Mouse (Mus musculus) neural tube, embryonic 12.5 days (tissue): ENCODE measurements around the gene Cdc42. TPM values are rescaled to one million over a fixed set of nuclear protein-coding genes. Genes with fewer than 3 reads are reported as not detected.

Source experiments
- ATAC-seq: fragments of 200-750 bp; cut with Nextera tagmentation; 2 replicates; pipeline ENCODE4 v1.8.0; 2017; ENCODE audit warnings: low read depth, mild to moderate bottlenecking, moderate TSS enrichment, moderate library complexity; ENCODE audit not compliant: low FRiP score
- H3K27ac ChIP-seq: fragments of 300-500 bp; sonication (generic); 2 replicates; pipeline ENCODE4 v1.5.1; 2016
- H3K27me3 ChIP-seq: fragments of 300-500 bp; sonication (generic); replicated peaks from 2 replicates; pipeline ENCODE4 v1.6.1; 2016; ENCODE audit warnings: mild to moderate bottlenecking
- H3K36me3 ChIP-seq: fragments of 300-500 bp; sonication (generic); 2 replicates; pipeline ENCODE4 v1.6.1; 2016; ENCODE audit warnings: mild to moderate bottlenecking
- H3K4me1 ChIP-seq: fragments of 300-500 bp; sonication (generic); 2 replicates; pipeline ENCODE4 v1.6.1; 2016
- H3K4me2 ChIP-seq: fragments of 300-500 bp; sonication (generic); replicated peaks from 2 replicates; pipeline ENCODE4 v1.6.1; 2016; ENCODE audit warnings: mild to moderate bottlenecking
- H3K4me3 ChIP-seq: fragments of 300-500 bp; sonication (generic); 2 replicates; pipeline ENCODE4 v1.5.1; 2016
- H3K9ac ChIP-seq: fragments of 300-500 bp; sonication (generic); 2 replicates; pipeline ENCODE4 v1.6.1; 2016; ENCODE audit warnings: mild to moderate bottlenecking
- H3K9me3 ChIP-seq: fragments of 300-500 bp; sonication (generic); 2 replicates; pipeline ENCODE4 v1.6.1; 2016; ENCODE audit warnings: mild to moderate bottlenecking
- WGBS: fragments of 180-500 bp; shearing (Covaris S2); methylation state at CpG from one replicate; pipeline ENCODE4 v1.1.7; 2016; 5-methylcytosine and 5-hydroxymethylcytosine counted together
- polyA plus RNA-seq: library from polyadenylated mRNA; unstranded; fragments of >200 nt; fragmentation: Nextera tagmentation; extraction: Ambion mirVana; gene quantifications from 2 replicates; pipeline ENCODE4 v1.2.1, GENCODE M21; 2016

The Cdc42 gene
- polyA plus RNA-seq, 1 experiment from 2014 or later: 674 TPM

GRCm38 (mm10) chr4:137305831-137306576 lies 51.5 kb downstream of the Cdc42 start:
- no peaks in the 10 kb centered on the region for H3K9me3 ChIP-seq
- no peak overlapping the region; the same call in 1 of the 2 replicates for H3K4me2 ChIP-seq
- H3K27ac ChIP-seq: peak overlapping the region; percentile 53; the same call in 1 of the 2 replicates
- 34% methylated on average over 13 of the region's 13 CpGs for WGBS
- no peak overlapping the region for H3K4me3 ChIP-seq
- H3K27me3 ChIP-seq: no peaks in the 10 kb centered on the region
- H3K36me3 ChIP-seq: no peaks in the 10 kb centered on the region
- H3K9ac ChIP-seq: peak overlapping the region; percentile 44
- H3K4me1 ChIP-seq: peaks cover 38% of the 10 kb centered on the region
- ATAC-seq: peak; percentile 48

- H3K9me3 ChIP-seq: no peaks in the 10 kb centered on the region
- no peak for ATAC-seq
- H3K4me3 ChIP-seq: no peak overlapping the region
- no peak overlapping the region for H3K27ac ChIP-seq
- no peak overlapping the region for H3K4me2 ChIP-seq
- H3K9ac ChIP-seq: no peak overlapping the region
- H3K4me1 ChIP-seq: peaks cover 34% of the 10 kb centered on the region
- 86% methylated on average over 7 of the region's 7 CpGs for WGBS
- no peaks in the 10 kb centered on the region for H3K27me3 ChIP-seq
- H3K36me3 ChIP-seq: no peaks in the 10 kb centered on the region
These were observed 52.5 kb downstream of the Cdc42 start for GRCm38 (mm10) chr4:137305066-137305465.

DNA sequence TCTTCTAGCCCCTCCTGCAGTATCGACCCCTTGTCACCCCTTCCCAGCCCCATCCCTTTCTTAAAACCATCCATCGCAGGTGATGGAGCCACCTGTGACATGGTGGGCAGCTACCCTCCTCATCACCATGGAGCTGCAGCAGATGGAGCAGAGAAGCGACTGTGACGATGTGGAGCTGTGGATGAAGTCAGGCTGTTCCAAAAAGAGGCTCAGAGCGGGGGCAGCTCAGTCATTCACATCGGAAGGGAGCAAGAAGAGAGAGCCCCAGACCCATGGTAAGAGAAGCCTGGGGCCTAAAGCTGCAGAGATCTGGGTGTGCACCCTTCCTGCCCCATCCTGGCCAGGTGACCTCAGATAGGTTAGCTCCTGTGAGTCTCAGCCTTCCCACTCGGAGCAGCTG lies 53.4 kb downstream of the Cdc42 start:
- WGBS: 92% methylated on average over 7 of the region's 7 CpGs
- no peak for ATAC-seq
- no peak overlapping the region for H3K27ac ChIP-seq
- no peak overlapping the region for H3K9ac ChIP-seq
- no peak overlapping the region for H3K4me2 ChIP-seq
- H3K4me3 ChIP-seq: no peak overlapping the region
- peaks cover 34% of the 10 kb centered on the region for H3K4me1 ChIP-seq
- no peaks in the 10 kb centered on the region for H3K36me3 ChIP-seq
- no peaks in the 10 kb centered on the region for H3K27me3 ChIP-seq
- H3K9me3 ChIP-seq: no peaks in the 10 kb centered on the region

- Histone ChIP-seq H3K4me3 (no peak overlapping the region), H3K9ac (no peak overlapping the region), H3K27me3 (no peaks in the 10 kb centered on the region), H3K4me1 (peaks cover 22% of the 10 kb centered on the region), H3K4me2 (no peak overlapping the region), H3K9me3 (no peaks in the 10 kb centered on the region), H3K27ac (no peak overlapping the region), H3K36me3 (peaks cover 8% of the 10 kb centered on the region)
- no peak for ATAC-seq
- WGBS: 66% methylated on average over 16 of the region's 16 CpGs
These were observed 55.9 kb downstream of the Cdc42 start for GRCm38 (mm10) chr4:137301635-137302034.

DNA sequence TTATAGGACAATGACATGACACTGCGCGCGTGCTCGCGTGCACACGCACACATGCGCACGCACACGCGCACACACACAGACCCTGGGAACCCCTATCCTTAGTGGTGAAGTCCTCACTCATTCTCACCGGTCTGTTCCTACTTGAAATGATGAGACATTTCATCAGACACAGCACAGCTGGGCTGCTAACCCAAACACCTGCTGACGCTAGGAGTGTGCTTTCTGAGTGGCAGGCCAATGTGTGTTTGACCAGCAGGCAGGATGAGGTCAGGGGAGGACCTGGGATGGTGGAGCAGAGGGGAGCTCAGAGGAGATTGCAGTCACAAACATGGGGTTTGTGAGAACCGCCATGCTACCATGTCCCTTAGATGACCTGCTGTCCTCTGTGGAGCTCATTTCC lies 57.3 kb downstream of the Cdc42 start:
- 94% methylated on average over 13 of the region's 13 CpGs for WGBS
- H3K27ac ChIP-seq: no peak overlapping the region
- H3K4me2 ChIP-seq: no peak overlapping the region
- peaks cover 21% of the 10 kb centered on the region for H3K36me3 ChIP-seq
- no peak for ATAC-seq
- H3K9me3 ChIP-seq: no peaks in the 10 kb centered on the region
- no peaks in the 10 kb centered on the region for H3K27me3 ChIP-seq
- peaks cover 8% of the 10 kb centered on the region; the same call in 1 of the 2 replicates for H3K4me1 ChIP-seq
- no peak overlapping the region for H3K9ac ChIP-seq
- no peak overlapping the region for H3K4me3 ChIP-seq

DNA sequence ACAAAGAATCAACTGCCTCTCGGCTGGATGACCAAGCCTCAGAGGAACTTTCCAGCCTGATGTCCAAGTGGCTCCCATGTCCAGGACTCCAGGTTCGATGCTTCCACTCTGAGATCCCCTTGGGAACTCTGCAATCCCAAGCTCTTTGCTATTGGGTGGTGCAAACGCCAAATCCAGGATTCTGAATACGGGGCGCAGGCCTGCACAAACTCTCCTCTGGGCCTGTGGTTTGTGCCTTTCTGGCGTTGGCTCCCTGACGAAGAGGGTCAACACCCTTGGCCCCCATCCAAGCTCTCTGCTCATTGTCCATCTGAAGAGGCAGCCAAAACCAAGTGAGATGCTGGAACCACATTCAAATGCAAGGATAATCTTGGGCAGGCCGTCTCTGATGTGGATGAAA lies 59.1 kb downstream of the Cdc42 start:
- WGBS: 89% methylated on average over 8 of the region's 8 CpGs

DNA sequence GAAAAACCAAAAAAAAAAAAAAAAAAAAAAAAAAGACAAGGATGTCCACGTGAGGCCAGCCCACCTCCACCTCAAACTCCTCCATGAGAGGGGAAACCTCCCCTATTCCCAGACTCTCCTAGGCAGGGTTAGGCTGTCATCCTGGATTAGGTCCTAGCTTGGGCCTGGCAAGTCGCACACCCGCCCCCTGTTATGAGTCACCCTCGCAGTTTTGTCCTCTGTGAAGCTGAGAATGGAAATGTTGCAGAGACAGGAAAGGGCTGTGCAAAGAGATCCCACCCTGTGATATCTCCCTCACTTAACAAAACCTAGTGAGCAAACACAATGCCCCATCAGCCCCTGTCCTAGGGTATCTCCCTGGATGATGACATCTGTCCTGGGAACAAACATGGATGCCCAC lies 59.9 kb downstream of the Cdc42 start:
- Histone ChIP-seq H3K4me1 (0 out of 2 replicates have a peak, but pooled peaks cover 7% of the 10 kb centered on the region), H3K4me3 (no peak overlapping the region), H3K36me3 (peaks cover 28% of the 10 kb centered on the region), H3K27me3 (no peaks in the 10 kb centered on the region), H3K4me2 (no peak overlapping the region), H3K9me3 (no peaks in the 10 kb centered on the region), H3K27ac (no peak overlapping the region), H3K9ac (no peak overlapping the region)
- no peak for ATAC-seq
- WGBS: 88% methylated on average over 4 of the region's 4 CpGs

More for the DNA sequence above, 59.1 kb downstream of the Cdc42 start:
- Histone ChIP-seq H3K27me3 (no peaks in the 10 kb centered on the region), H3K9me3 (no peaks in the 10 kb centered on the region), H3K4me1 (0 out of 2 replicates have a peak, but pooled peaks cover 7% of the 10 kb centered on the region), H3K4me2 (no peak overlapping the region), H3K4me3 (no peak overlapping the region), H3K9ac (no peak overlapping the region), H3K36me3 (peaks cover 25% of the 10 kb centered on the region), H3K27ac (no peak overlapping the region)
- ATAC-seq: no peak

GRCm38 (mm10) chr4:137294951-137295350 lies 62.6 kb downstream of the Cdc42 start:
- WGBS: 91% methylated on average over 8 of the region's 8 CpGs
- H3K4me2 ChIP-seq: no peak overlapping the region

DNA sequence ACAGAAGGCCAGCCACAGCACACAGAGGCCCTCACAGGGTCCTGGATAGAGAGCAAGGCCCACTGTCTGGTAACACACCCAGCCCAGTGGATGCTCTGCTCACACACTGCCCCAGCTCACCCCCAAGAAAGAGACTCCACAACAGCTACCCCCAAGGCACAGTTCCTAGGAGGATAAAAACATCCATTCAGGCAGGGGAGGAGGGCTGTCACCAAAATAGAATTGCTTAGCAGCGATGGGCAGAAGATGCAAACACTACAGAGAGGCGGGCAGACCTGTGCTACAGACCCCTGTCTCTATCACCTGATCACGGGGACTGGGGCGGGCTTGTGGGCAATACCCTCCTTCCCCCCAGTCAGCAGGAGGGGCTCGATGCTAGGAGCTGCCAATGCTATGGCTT lies 63.0 kb downstream of the Cdc42 start:
- no peak for ATAC-seq
- no peak overlapping the region for H3K27ac ChIP-seq
- no peaks in the 10 kb centered on the region for H3K4me1 ChIP-seq
- 77% methylated on average over 5 of the region's 5 CpGs for WGBS
- H3K27me3 ChIP-seq: no peaks in the 10 kb centered on the region
- H3K9me3 ChIP-seq: no peaks in the 10 kb centered on the region
- no peak overlapping the region for H3K4me2 ChIP-seq
- no peak overlapping the region for H3K4me3 ChIP-seq
- H3K36me3 ChIP-seq: peaks cover 38% of the 10 kb centered on the region
- no peak overlapping the region for H3K9ac ChIP-seq

More at GRCm38 (mm10) chr4:137294951-137295350, 62.6 kb downstream of the Cdc42 start:
- no peaks in the 10 kb centered on the region for H3K4me1 ChIP-seq
- no peak overlapping the region for H3K27ac ChIP-seq
- no peak overlapping the region for H3K4me3 ChIP-seq
- H3K9me3 ChIP-seq: no peaks in the 10 kb centered on the region
- no peak for ATAC-seq
- H3K36me3 ChIP-seq: peaks cover 33% of the 10 kb centered on the region
- H3K9ac ChIP-seq: no peak overlapping the region
- H3K27me3 ChIP-seq: no peaks in the 10 kb centered on the region

DNA sequence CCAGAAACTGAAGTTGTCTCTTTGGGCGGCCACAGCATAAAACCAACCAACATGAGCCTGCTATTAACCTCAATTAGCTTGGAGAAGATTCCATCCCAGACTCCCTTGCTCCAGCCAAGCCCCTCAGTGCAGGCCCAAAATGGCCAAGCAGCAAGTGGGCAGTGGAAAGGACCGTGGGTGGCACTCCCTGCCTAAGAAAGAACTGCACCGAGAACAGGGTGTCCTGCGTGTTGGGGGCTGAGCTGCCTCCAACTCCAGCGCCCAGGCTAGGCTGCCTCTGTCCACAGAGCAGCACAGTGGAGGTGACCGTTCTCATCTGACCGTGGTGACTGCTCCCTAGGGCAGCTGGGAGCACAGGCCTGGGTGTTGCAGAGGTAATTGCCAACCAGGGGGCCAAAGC lies 63.5 kb downstream of the Cdc42 start:
- Histone ChIP-seq H3K9ac (no peak overlapping the region), H3K4me2 (no peak overlapping the region), H3K4me1 (no peaks in the 10 kb centered on the region), H3K4me3 (no peak overlapping the region), H3K9me3 (no peaks in the 10 kb centered on the region), H3K27me3 (no peaks in the 10 kb centered on the region), H3K27ac (no peak overlapping the region), H3K36me3 (peaks cover 42% of the 10 kb centered on the region)
- 86% methylated on average over 7 of the region's 7 CpGs for WGBS
- ATAC-seq: no peak

DNA sequence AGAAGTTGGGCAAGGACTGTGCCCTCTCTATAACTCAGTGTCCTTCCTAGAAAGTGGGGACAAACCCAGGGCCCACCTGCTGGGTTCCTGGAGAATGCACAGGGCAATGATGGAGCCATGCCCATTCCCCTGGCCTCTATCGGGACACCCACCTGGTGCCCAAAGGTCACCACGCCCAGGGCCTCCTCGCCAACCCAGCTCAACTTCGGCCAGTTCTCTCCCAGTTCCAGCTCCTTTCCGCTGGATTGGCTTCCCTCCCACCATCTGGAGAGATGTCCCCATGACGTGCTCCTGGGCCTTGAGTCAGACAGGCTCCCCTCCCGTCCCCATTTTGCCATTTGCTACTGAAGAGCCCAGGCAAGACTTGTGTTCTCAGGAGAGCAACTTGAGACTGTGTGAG lies 64.9 kb downstream of the Cdc42 start:
- Histone ChIP-seq H3K9ac (no peak overlapping the region), H3K9me3 (no peaks in the 10 kb centered on the region), H3K27me3 (no peaks in the 10 kb centered on the region), H3K4me3 (no peak overlapping the region), H3K4me2 (no peak overlapping the region), H3K36me3 (peaks cover 38% of the 10 kb centered on the region), H3K4me1 (0 out of 2 replicates have a peak, but pooled peaks cover 3% of the 10 kb centered on the region), H3K27ac (no peak overlapping the region)
- no peak for ATAC-seq
- WGBS: 88% methylated on average over 7 of the region's 7 CpGs

- H3K36me3 ChIP-seq: peaks cover 22% of the 10 kb centered on the region
- H3K4me1 ChIP-seq: peaks cover 18% of the 10 kb centered on the region
- H3K27ac ChIP-seq: no peak overlapping the region
- no peak for ATAC-seq
- no peak overlapping the region for H3K9ac ChIP-seq
- 87% methylated on average over 3 of the region's 3 CpGs for WGBS
- no peaks in the 10 kb centered on the region for H3K27me3 ChIP-seq
- H3K9me3 ChIP-seq: no peaks in the 10 kb centered on the region
- H3K4me3 ChIP-seq: no peak overlapping the region
- H3K4me2 ChIP-seq: no peak overlapping the region
These were observed 67.3 kb downstream of the Cdc42 start for GRCm38 (mm10) chr4:137290250-137290649.

- 92% methylated on average over 6 of the region's 6 CpGs for whole genome bisulfite sequencing
- Histone ChIP-seq H3K27ac (no peak overlapping the region), H3K9me3 (no peaks in the 10 kb centered on the region), H3K4me1 (peaks cover 18% of the 10 kb centered on the region), H3K9ac (no peak overlapping the region), H3K4me3 (no peak overlapping the region), H3K36me3 (peaks cover 18% of the 10 kb centered on the region; the same call in 1 of the 2 replicates), H3K27me3 (no peaks in the 10 kb centered on the region), H3K4me2 (no peak overlapping the region)
- no peak for ATAC-seq
These were observed 67.8 kb downstream of the Cdc42 start for GRCm38 (mm10) chr4:137289701-137290100.
